Mouse (Mus musculus) heart, postnatal 14 days (tissue): ENCODE data around the gene Gan. TPM values are rescaled to one million over a fixed set of nuclear protein-coding genes. Genes with fewer than 3 reads are reported as not detected.
A peak's percentile ranks its signal among the peaks of the same experiment; 100 is the strongest.

Experiments used
- DNase-seq, 2 experiments: peaks; one replicate each; pipeline ENCODE4 v3.0.0; 2021 to 2022
- intact Hi-C: fragments of 180-260 bp; cut with DNase I; formaldehyde crosslinking; loops from one replicate; pipeline ENCODE4 v1.15.1; 2025
- long read RNA-seq, 2 experiments: library from polyadenylated mRNA; stranded (forward); transcript quantifications; one replicate each; pipeline ENCODE4 v2.0.0; 2021
- total RNA-seq, 2 experiments: library from RNA; stranded (reverse); gene quantifications; 2 replicates each; pipeline ENCODE4 v1.2.3; 2021

The Gan gene
- 1 to 10 TPM; 6.0 to 6.3 TPM for total RNA-seq
- long read RNA-seq, experiment 1, partial matches to known transcripts = 0 of 1 reads
- long read RNA-seq, experiment 1, other reads (novel, unspliced or antisense) = 1 of 1 reads
- long read RNA-seq, experiment 2 = 0 reads

DNA sequence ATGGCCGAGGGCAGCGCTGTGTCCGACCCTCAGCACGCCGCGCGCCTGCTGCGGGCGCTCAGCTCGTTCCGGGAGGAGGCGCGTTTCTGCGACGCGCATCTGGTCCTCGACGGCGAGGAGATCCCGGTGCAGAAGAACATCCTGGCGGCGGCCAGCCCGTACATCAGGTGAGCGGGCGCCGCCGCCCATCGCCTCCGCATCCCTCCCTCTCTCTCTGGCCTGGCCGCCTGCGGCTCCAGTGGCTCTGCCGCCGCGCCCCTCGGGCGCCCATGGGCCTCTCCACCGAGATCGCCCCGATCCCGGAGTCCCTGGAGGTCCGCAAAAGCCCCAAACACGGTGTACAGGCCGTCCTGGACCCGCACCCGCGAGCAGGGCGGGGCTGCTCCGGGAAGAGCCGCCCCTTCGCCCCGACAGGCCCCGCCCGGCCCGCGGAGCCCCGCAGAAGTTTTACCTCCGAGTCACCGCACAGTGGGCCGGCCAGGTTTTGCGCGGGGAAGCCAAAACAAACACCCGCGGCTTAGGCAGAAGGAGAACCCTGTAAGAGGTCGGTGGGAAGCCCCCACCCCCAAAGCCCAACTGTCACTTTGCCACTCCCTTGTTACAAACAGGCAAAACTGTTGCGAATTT, at the start of gene Gan:
Gene Gan, plus strand, starts transcription at position 1 of the 627 bp plus-strand sequence.
- DNase-seq = peak; percentile 51 to 58
- intact Hi-C loops = no loop called here

DNA sequence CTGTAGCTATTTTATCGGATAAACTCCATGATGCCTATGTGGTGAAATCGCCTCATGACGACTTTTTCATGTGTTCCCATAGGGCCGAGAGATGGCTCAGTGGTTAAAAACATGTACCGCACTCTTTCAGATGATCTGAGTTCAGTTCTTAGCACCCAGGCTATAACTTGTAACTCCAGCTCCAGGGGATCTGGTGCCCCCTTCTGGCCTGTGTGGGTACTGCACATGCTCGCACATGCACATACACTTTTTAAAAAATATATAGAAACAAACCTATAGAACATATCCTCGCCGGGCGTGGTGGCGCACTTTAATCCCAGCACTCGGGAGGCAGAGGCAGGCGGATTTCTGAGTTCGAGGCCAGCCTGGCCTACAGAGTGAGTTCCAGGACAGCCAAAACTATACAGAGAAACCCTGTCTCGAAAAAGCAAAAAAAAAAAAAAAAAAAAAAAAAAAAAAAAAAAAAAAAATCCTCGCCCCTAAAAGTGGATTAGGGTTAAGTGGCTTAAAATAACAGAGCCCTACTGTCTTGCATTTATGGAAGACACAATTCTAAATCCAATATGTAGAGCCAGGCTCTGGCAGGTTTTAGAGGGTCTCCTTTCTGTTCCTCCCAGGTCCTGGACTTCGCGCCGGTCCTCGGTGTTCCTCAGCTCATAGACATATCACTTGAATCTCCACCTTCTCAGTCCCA, 48.8 kb upstream of the Gan start:
- intact Hi-C loops = loop anchor here (5.0 to 10.0 kb wide), 2 partner anchors 88 to 266 kb away; no protein-coding TSS in a partner anchor
- DNase-seq = no peak

DNA sequence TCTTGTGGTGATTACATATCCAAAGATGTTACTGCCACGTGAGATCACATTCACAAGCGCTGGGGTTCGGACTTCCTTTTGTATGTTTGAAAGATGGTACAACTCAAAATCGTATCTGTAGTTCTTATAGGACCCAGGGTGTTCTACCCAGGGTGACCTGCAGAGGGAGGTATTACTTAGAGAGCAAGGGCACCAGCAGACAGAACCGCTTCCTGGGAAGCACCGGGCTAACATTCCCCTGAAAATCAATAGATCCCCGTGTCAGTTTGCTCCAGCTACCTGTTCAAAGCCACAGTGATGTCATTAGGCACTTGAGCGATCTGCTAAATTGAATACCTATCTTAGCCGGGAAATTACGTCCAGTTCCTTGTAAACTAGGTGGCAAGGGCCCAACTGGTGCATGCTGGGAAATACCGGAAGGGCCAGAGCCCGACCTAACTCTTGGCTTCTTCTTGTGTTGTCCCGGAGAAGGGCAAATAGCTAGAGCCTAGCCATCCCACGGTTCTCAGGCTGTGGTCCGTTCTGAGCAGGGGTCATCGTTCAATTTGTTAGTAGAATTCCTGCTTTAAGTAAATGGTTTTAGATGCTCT, 48.0 kb upstream of the Gan start:
- intact Hi-C loops = loop anchor here (5.0 to 10.0 kb wide), 2 partner anchors 87 to 265 kb away; no protein-coding TSS in a partner anchor

DNA sequence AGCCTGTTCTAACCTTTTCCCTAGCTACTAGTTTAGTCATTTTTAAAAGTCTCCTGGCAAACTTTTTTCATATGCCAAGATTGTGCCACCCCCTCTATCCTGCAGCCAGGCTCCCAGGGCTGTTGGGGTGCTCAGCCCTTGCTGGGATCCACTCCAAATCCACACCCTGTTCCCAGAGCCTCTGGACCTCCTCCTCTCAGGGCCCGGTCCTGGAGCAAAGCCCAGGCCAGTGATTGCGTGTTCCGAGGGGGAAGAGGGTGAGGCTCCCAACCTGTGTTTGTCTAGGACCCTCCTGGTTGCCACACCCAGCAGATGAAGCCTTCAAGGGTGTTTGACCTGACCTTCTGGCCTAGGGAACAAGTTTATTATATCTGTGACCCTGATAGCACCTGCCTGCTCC, 46.3 kb upstream of the Gan start:
- intact Hi-C loops = no loop called here
- DNase-seq = peak; percentile 16 to 21

More for the DNA sequence above, 48.0 kb upstream of the Gan start:
- DNase-seq = peak; percentile 56 to 73

DNA sequence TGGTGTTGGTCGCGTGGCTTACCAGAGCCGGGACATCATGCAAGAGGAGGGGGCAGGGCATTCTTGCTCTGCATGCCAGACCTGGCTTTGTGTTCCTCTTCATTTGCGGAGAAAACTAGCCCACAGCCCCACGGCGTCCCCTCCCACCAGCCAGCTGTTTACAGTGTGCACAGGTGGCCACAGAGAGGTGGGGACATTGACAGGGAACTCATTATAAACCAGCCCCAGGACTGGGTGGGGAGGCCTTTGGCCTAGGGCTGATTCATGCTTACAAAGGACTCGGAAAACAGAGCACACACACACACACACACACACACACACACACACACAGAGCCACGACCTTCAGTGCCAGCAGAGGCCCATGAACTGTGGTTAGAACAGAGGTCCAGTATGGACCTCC, 45.7 kb upstream of the Gan start:
- no peak for DNase-seq
- intact Hi-C loops = no loop called here

DNA sequence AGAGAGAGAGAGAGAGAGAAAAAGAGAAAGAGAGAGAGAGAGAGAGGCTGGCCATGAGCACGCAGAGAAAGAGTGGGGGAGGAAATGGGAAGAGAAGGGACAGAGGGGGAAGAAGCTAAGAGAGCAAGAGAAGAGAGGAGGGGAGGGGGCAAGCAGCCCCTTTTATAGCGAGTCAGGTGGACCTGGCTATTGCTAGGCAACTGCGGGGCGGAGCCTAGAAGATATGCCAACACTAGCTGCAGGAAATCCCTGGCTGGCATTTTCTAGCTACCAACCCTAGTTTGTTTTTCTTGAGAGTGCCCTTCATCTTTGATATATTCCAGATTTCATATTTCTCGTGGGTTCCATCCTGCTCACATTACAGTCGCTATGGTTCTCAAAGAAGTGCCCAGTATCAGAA, 42.8 kb upstream of the Gan start:
- no peak for DNase-seq
- intact Hi-C loops = no loop called here

DNA sequence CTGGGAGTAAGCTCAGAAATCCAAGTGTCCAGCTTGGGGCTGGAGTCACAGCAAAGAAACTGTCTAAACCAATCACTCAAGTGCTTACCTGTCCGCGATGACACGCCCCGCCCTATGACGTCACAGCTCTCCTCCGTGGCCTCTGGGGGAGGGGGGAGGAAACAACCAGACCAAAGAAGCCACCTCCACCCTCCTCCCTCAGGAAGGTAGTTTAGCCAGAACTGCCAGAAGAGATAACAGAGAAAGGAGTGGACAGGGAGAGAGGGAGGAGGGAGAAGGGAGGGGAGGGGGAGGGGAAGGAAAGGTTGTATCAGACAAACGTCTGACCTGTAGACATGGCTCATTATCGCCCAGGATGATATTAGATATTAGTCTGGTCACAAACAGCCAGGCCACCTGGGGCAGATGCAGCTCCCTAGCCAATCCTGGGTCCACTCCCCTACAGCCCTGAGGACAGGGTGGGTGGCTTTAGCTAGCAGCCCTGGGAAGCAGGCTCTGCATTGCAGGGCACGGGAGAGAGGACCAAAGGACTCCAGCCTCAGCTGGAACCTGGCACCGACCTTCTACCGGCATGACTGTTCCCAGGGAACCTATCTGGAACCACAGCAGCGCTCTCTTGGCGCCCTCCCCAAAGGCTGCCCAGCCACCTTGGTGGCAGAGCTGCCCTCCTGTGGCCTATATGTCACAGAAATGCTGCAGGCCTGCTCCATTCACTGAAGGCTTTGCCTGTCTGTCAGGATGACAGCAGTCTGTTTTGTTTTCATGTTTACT, 42.1 kb upstream of the Gan start:
- DNase-seq = peak; percentile 36 to 44
- intact Hi-C loops = no loop called here

DNA sequence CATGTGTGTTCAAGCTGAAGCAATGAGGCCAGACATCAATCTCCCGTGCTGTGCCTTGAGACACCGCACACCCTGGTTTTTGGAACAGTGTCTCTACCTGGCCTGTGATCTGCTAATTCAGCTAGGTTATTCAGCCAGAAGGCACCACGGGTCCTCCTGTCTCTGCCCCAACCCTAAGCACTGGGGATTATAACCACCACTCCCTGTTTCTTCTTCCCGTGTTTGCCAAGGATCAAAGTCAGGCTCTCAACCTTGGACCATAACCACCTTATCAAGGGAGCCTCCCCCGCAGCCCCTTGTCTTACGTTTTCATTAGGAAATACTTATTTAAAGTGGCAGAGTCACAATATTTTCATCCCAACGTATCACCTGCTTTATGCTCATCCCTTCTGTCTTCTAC, 41.4 kb upstream of the Gan start:
- intact Hi-C loops = no loop called here
- no peak for DNase-seq

DNA sequence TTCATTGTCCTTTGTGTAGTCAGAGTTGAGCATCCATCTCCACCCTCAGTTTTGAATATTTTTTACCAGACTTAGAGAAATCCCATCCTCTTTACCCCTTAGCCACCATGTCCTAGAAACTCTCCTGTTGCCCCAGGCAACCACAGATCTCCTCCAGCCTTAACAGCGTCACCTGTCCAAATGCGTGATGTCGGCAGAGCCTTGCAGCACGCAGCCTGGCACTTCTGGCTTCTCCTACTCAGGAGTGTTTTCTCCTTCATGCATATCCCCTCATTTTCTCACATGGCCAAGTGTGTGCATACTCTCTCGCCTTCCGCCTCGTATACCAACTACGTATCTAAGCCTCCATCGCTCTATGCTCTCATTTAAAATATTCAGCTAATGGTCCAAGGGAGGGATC, 39.5 kb upstream of the Gan start:
- no peak for DNase-seq
- intact Hi-C loops = no loop called here

DNA sequence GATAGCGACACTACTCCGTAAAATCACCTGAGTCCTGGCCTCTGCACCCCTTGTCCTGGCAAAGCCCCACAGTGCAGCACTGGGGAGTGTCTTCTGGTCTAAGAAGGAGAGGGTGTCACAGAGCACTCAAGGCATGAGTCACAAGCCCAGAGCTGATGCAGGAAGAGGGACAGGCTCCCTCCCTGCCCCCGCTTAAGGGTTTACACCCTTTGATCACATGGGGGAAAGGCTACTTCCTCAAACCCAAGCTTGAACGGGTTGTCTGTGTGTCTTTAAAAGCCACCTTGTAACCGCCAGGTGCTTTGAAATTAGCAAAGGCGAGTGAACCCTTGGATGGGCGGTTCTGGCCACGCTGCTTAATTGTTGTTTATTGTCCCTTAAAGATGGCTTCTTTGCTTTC, 36.7 kb upstream of the Gan start:
- no peak for DNase-seq
- intact Hi-C loops = no loop called here

DNA sequence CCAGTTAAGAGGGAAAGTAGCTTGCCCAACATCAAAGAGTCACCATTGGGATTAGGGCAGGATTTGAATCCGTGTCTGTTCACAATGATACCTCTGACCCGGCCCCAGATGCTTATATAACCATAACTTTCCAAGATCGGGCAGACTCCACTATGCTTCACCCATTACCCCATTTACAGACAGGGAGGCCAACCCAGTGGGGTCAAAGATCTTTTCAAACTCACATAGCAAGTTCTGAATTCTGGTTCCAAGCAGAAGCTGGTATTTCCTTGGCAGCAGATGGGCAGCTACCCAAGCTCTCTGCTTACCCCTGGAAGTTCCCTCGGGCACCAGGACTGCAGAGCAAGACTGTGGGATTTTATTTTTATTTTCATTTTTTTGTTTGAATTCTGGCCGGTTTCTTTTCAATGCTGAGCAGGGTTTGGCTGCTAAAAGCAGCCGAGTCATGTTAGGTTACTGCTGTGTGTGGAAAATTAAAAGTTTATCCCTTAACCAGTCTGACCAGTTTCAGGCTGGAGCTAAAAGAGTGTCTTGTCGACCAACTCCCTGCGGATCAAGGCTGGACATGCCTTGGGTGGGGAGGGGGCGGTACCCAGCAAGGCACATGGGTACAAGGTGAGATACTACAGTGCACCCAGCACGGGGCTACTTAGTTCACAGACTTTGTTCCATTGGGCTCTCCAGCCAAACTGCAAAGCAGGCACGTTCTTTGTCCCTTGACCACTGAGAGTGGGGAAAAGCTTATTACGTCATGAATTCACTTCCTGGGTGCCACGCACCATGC, 33.9 kb upstream of the Gan start:
- no peak for DNase-seq
- intact Hi-C loops = no loop called here

DNA sequence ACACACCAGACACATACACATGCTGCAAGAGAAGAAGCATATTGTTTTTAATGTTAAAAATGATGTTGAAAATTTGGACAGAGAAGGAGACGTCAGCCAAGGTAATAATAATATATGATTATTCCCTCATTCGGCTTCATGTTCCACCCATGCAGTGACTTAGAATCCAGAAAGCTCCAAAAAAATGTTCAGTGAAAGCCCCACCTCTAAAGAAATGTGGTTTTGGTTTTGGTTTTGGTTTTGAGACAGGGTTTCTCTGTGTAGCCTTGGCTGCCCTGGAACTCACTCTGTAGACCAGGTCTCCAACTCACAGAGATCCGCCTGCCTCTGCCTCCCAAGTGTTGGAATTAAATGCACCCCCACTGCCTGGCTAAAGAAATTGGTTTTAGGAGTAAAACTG, 32.1 kb upstream of the Gan start:
- intact Hi-C loops = no loop called here
- no peak for DNase-seq

DNA sequence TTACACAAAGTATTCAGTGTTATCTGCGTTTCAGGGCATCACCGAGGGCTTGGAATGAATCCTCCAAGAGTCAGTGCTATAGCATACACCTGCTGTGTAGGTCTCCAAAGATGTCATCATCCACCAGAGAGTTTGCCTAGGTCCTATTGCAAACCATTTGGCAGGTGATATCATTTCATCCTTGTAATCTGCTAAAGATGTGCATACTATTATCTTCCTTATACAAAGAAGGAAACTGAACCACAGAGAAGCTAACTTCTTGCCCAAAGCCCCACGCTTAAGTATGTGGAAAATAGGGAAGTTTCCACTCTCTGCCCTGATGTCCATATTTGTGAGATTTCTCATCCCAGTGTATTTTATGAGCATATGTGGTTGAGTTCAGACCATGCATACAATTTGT, 31.5 kb upstream of the Gan start:
- DNase-seq = no peak
- intact Hi-C loops = no loop called here

DNA sequence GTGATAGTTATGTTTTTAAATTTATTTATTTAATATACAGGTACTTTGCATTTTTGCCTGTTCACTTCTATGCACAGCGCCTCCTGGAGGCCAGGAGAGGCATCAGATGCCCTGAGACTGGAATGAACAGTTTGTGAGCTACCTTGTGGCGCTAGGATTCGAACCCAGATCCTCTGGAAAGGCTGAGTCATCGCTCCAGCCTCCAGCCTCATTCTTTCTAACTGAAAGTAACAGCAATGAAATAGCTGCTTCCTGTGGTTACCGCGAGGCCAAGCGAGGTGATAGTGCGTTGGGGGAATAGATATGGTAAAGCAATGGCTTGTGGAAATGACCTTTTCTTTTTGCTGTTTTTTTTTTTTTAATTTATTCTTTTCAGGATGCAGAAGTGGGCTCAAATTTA, 30.9 kb upstream of the Gan start:
- no peak for DNase-seq
- intact Hi-C loops = no loop called here

DNA sequence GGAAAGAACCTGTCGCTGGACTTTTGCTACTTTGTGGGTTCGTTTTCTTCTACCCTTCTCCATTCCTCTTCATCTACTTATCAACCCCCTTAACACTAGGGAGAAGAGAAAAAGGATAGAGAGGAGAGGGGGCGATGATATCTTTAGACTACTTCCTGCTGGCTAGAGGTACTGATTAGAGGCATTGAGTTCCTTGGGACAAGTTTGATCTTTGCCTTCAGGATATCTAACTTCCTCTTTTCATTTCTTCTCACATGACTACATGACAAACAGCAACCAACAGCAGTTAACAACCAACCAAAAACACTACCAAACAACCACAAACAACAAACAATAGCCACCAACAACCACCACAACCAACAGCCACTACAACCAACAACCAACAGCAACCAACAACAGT, 24.2 kb upstream of the Gan start:
- intact Hi-C loops = no loop called here
- DNase-seq = no peak

DNA sequence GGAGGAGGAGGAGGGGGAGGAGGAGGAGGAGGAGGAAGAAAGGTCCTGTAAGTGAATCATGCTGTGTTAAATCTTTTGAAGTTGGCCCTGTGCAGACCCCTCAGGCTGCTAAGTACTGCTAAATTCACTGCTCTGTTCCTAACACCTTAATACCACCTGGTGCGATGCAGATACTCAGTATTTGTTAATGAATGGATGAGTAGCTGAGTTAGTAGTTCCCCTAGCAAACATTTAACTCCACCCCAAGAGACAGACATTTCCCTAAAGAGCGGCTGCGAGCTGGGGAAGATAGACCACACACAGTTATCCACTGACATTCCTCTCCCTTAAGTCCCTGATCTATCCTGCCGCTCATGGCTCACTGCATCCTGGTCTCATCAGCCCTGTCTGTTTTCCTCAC, 21.6 kb upstream of the Gan start:
- no peak for DNase-seq

DNA sequence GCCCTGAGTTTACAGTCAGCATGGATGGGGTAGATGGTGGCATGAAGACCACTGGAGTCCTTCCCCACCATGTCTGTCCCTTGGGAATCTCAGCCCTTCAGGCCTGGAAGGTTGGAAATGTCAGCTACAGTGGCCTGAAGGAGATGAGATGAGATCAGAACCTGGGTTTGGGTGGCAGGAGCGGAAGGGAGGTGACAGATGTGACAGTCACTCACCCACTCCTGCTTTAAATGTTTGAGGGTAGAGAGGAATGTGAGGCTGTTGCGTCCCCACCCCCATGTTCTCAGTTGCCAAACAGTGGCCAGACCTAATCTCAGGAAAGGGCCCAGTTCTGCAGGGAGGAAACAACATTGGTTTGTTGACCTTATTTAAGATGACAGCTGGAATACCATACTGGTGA, 21.2 kb upstream of the Gan start:
- intact Hi-C loops = no loop called here
- DNase-seq = no peak

More for the DNA sequence above, 21.6 kb upstream of the Gan start:
- intact Hi-C loops = no loop called here

DNA sequence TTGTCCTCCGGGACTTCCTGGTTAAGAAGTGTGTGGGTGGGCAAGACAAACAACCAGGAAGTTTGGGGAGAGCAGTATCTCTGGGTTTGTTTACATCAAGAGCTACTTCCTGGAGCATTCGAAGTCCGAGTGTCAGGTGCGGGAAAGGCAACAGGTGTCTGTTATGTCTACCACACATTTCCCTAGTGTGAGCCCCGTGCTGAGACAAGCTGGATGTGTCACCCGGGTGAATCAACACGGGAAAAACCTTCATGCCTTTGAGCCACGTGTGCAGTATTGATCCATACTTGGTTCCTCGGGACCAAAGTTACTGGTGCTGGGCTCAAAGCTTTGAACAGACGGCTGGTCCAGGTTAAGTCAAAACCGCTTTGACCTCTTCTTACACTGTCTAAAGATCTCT, 20.6 kb upstream of the Gan start:
- intact Hi-C loops = no loop called here
- DNase-seq = no peak

DNA sequence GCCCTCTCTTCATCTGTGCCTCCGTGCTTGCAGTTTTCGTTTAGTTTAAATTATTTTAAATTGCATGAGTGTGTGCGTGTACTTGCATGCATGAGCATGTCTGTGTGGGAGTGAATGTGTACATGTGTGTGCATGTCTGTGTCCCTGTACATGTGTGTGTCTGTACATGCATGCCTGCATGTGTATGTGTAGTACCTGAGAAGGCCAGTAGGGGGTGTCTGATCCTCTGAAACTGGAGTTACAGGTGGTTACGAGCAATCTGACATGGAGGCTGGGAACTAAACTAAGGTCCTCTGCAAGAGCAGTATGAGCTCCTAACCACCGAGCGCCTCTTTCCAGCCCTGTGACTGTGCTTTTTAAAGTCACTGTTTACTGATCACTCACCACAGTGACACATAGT, 9.4 kb upstream of the Gan start:
- no peak for DNase-seq
- intact Hi-C loops = no loop called here

DNA sequence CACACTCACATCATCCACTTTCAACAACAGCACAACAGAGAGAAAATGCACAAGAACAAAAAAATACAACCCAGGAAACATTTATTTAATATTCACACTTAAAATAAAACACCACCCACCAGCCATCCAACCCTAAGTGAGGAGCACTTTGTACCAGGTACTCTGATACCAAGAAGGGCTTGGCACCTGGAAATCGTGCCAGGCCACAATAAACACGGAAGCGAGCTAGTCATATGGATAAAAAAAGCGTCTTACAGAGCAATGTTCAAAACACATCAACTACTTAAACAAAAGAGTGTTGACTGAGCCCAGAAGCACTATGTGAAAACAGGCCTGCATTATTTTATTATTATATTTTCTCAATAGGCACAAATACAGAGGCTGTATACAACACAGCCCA, 1.8 kb upstream of the Gan start:
- DNase-seq = no peak
- intact Hi-C loops = no loop called here
